Mouse (Mus musculus) limb, embryonic 10.5 days (tissue): ENCODE measurements around the gene Pex16. TPM values are rescaled to one million over a fixed set of nuclear protein-coding genes. Genes with fewer than 3 reads are reported as not detected.
A peak's percentile ranks its signal among the peaks of the same experiment; 100 is the strongest.

ENCODE experiments used
- DNase-seq: peaks from one replicate; pipeline ENCODE4 v3.0.0-alpha.2; 2017; ENCODE audit warnings: low spot score
- H3K27ac ChIP-seq: fragments of 300-500 bp; sonication (generic); 2 replicates; pipeline ENCODE4 v1.5.1; 2016; ENCODE audit warnings: mild to moderate bottlenecking
- H3K27me3 ChIP-seq: fragments of 300-500 bp; sonication (generic); 2 replicates; pipeline ENCODE4 v1.6.1; 2016; ENCODE audit warnings: low read depth, mild to moderate bottlenecking; ENCODE audit not compliant: poor library complexity, severe bottlenecking
- H3K36me3 ChIP-seq: fragments of 300-500 bp; sonication (generic); 2 replicates; pipeline ENCODE4 v1.6.1; 2016; ENCODE audit warnings: mild to moderate bottlenecking, moderate library complexity
- H3K4me1 ChIP-seq: fragments of 300-500 bp; sonication (generic); 2 replicates; pipeline ENCODE4 v1.6.1; 2016
- H3K4me3 ChIP-seq: fragments of 300-500 bp; sonication (generic); 2 replicates; pipeline ENCODE4 v1.5.1; 2016; ENCODE audit warnings: mild to moderate bottlenecking, moderate library complexity
- H3K9me3 ChIP-seq: fragments of 300-500 bp; sonication (generic); replicated peaks from 2 replicates; pipeline ENCODE4 v1.6.1; 2016; ENCODE audit warnings: mild to moderate bottlenecking
- WGBS: fragments of 180-500 bp; shearing (Covaris S2); methylation state at CpG from one replicate; pipeline ENCODE4 v1.1.7; 2016; 5-methylcytosine and 5-hydroxymethylcytosine counted together
- polyA plus RNA-seq: library from polyadenylated mRNA; unstranded; fragments of >200 nt; fragmentation: Nextera tagmentation; extraction: Ambion mirVana; gene quantifications from 2 replicates; pipeline ENCODE4 v1.2.1, GENCODE M21; 2016

Pex16 gene
- polyA plus RNA-seq, 1 experiment from 2014 or later, result 20.6 TPM

DNA sequence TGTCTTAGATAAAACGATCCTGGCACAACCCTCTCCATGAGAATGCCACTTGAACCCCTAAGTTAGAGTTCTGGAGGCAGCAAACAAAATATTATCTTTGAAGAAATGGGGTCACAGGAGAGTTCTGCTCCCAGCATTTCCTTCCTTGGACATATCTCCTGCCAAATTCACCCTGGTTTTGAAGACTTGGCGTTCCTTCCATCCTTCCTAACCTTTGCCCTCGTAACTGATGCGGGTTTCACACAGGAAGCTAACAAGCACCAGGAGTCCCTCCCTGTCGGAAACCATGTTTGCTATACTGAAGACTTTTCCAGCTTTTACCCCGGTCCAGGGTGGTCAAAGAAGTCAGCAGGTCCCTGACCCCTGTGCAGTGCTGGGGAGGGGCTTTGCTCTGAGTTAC, 20.3 kb upstream of the Pex16 start:
- H3K36me3 ChIP-seq, result peaks cover 71% of the 10 kb centered on the region
- H3K4me3 ChIP-seq, result no peak overlapping the region
- H3K9me3 ChIP-seq, result no peaks in the 10 kb centered on the region
- no peaks in the 10 kb centered on the region for H3K27me3 ChIP-seq
- DNase-seq, result no peak
- H3K27ac ChIP-seq, result no peak overlapping the region
- peaks cover 36% of the 10 kb centered on the region for H3K4me1 ChIP-seq
- WGBS, result 51% methylated on average over 6 of the region's 6 CpGs

GRCm38 (mm10) chr2:92359301-92359700, 15.2 kb upstream of the Pex16 start:
- WGBS, result 93% methylated on average over 2 of the region's 2 CpGs
- Histone ChIP-seq H3K27me3 (no peaks in the 10 kb centered on the region), H3K4me3 (no peak overlapping the region), H3K36me3 (peaks cover 76% of the 10 kb centered on the region), H3K9me3 (no peaks in the 10 kb centered on the region), H3K4me1 (peaks cover under 1% of the 10 kb centered on the region; the same call in 1 of the 2 replicates), H3K27ac (no peak overlapping the region)
- no peak for DNase-seq

DNA sequence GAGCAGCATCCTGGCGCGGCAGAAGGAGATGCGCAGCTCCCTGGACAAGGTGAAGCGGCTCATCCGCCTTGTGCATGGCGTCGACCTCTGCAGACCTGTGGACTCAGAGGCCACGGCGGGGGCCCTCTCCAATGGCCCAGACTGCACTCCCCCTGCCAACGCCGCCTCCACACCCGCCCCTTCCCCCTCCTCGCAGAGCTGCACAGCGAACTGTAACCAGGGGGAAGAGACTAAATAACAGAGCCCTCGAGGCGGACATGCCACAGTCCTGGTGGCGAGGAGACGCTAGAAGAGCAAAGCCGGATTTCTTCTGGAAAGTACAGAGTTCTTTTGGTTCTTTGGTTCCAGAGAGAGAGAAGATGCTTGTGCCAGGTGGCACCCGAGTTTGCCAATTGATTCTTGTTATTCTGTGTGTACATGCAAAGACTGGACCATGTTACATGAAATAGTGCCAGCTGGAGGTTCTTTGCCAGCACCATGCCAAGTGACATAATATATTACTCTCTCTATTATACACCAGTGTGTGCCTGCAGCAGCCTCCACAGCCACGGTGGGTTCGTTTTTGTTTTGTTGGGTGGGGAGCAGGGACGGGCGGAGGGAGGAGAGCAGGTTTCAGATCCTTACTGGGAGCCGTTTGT, 14.2 kb upstream of the Pex16 start:
- 74% methylated on average over 25 of the region's 25 CpGs for WGBS
- no peak for DNase-seq
- Histone ChIP-seq H3K27me3 (no peaks in the 10 kb centered on the region), H3K9me3 (no peaks in the 10 kb centered on the region), H3K4me1 (no peaks in the 10 kb centered on the region), H3K4me3 (no peak overlapping the region), H3K27ac (no peak overlapping the region), H3K36me3 (peaks cover 83% of the 10 kb centered on the region)

DNA sequence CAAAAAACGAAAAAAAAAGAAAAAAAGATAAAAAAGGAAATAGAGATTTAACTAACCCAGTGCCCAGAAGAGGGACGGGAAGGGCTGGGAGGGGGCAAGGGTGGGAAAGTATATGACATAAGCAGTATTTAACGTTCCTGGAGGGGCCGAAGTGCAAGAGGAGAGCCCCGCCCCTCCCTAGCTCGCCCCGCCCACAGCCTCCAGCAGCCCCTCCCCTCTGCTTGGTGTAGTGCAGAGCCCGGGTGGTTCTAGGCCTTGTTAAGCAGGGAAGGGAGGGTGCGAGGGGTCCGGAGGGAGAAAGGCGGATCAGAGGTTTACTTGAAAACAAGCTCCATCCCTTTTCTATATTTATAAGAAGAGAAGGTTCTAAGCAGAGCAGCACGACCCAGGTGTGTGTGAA, 13.6 kb upstream of the Pex16 start:
- DNase-seq, result no peak
- peaks cover 85% of the 10 kb centered on the region for H3K36me3 ChIP-seq

GRCm38 (mm10) chr2:92361795-92362194, 12.7 kb upstream of the Pex16 start:
- Histone ChIP-seq H3K36me3 (peaks cover 82% of the 10 kb centered on the region), H3K9me3 (no peaks in the 10 kb centered on the region), H3K4me3 (no peak overlapping the region), H3K27me3 (no peaks in the 10 kb centered on the region), H3K27ac (no peak overlapping the region), H3K4me1 (no peaks in the 10 kb centered on the region)
- WGBS, result 87% methylated on average over 8 of the region's 8 CpGs
- no peak for DNase-seq

More for the DNA sequence above, 13.6 kb upstream of the Pex16 start:
- whole genome bisulfite sequencing, result 22% methylated on average over 12 of the region's 12 CpGs
- Histone ChIP-seq H3K9me3 (no peaks in the 10 kb centered on the region), H3K27ac (no peak overlapping the region), H3K4me1 (no peaks in the 10 kb centered on the region), H3K4me3 (no peak overlapping the region), H3K27me3 (no peaks in the 10 kb centered on the region)

DNA sequence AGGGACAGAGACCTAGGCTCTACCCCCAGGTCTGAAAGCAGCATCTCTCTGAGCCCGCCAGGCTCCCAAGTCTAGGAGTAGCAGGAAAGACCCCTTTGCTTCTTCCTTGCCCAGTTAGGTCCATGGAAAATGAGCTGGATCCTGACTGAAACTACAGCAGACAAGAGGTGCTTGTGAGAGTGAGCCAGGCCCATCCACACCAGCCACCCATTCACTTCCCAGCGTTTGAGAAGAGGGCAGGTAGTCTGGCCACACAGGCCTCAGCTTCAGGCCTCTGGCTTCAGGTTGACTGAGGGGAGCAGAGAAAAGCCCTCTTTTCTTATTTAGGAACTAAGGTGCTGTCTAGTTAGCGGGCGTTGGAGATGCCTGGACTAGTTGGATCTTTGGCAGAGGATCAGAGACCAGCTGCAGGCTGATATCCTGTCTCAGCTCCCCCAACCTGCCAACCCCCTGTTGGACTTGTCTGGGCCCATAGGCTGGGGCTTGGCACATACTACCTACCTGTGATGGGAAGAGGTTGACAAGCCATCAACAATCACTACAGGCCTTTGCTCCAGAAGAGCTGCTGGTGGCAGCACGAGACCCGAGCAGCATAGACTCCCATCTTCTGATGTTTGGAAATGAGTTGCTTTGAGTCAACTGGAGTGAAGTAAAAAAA, 11.8 kb upstream of the Pex16 start:
- Histone ChIP-seq H3K9me3 (no peaks in the 10 kb centered on the region), H3K27ac (no peak overlapping the region), H3K36me3 (peaks cover 73% of the 10 kb centered on the region), H3K4me1 (peaks cover 9% of the 10 kb centered on the region), H3K27me3 (0 out of 2 replicates have a peak, but pooled peaks cover 6% of the 10 kb centered on the region), H3K4me3 (no peak overlapping the region)
- no peak for DNase-seq
- WGBS, result 92% methylated on average over 6 of the region's 6 CpGs

GRCm38 (mm10) chr2:92364086-92364485, 10.4 kb upstream of the Pex16 start:
- H3K4me3 ChIP-seq, result no peak overlapping the region
- H3K36me3 ChIP-seq, result peaks cover 59% of the 10 kb centered on the region
- no peaks in the 10 kb centered on the region for H3K9me3 ChIP-seq
- H3K27ac ChIP-seq, result no peak overlapping the region
- no peak for DNase-seq
- WGBS, result 90% methylated on average over 4 of the region's 4 CpGs
- peaks cover 10% of the 10 kb centered on the region for H3K4me1 ChIP-seq
- H3K27me3 ChIP-seq, result peaks cover 16% of the 10 kb centered on the region; the same call in 1 of the 2 replicates

DNA sequence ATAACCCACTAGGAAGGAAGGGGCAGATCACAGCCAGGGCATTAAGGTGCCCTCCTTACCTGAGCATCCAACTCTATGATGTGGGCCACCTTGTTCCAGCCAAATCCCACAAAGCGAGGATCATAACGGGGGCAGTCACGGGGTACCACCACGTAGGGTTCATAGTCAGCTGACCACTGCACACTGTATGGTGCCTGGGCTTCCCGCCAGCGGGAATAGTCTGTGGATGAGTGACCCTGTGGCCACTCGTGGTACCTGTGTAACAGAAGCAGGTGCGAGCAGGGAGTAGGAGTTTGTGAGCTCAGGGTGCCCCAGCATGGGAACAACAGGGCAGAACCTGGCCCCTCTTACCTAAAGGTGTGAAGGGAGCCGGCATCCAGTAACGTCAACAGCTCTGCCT, 8.9 kb upstream of the Pex16 start:
- peaks cover 23% of the 10 kb centered on the region for H3K4me1 ChIP-seq
- H3K36me3 ChIP-seq, result peaks cover 44% of the 10 kb centered on the region
- H3K27me3 ChIP-seq, result peaks cover 30% of the 10 kb centered on the region
- DNase-seq, result no peak
- H3K9me3 ChIP-seq, result no peaks in the 10 kb centered on the region
- H3K4me3 ChIP-seq, result no peak overlapping the region
- WGBS, result 89% methylated on average over 10 of the region's 10 CpGs
- H3K27ac ChIP-seq, result no peak overlapping the region

DNA sequence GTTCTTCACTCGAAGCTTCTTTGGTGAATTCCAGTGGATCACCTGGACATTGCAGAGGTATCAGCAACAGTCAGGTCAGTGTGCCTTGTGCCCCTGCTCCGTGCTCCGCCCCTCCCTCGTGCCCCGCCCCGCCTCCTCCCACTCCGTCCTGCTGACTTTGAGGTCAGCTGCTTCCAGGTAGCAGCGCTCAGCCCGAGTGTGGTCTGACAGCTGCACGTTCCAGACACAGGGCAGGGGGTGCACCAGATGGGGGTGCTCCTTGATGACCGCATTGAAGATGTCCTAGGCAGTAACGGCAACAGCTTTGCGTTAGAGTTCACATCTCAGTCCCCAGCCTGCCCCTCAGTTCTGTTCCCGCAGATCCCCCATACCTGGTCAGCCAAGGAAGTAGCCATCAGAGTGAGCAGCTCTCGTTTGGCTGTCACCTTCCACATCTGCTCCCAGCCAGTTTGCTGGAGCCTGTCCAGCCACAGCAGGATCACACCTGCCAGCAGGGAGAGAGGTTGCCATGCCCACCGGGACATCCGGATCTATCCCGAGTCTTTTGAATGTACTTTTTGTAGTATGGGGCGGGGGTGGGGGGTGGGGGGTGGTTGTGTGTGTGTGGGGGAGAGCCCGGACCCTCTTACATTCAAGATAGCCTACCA, 7.0 kb upstream of the Pex16 start:
- WGBS, result 30% methylated on average over 20 of the region's 20 CpGs
- H3K9me3 ChIP-seq, result no peaks in the 10 kb centered on the region
- H3K27me3 ChIP-seq, result peaks cover 50% of the 10 kb centered on the region
- DNase-seq, result no peak
- H3K4me3 ChIP-seq, result no peak overlapping the region
- no peak overlapping the region for H3K27ac ChIP-seq
- H3K36me3 ChIP-seq, result peaks cover 34% of the 10 kb centered on the region
- H3K4me1 ChIP-seq, result peaks cover 43% of the 10 kb centered on the region

GRCm38 (mm10) chr2:92370375-92370774, 4.1 kb upstream of the Pex16 start:
- peaks cover 64% of the 10 kb centered on the region for H3K27me3 ChIP-seq
- peak overlapping the region; percentile 82 for H3K27ac ChIP-seq
- peaks cover 63% of the 10 kb centered on the region for H3K4me1 ChIP-seq
- peak overlapping the region; percentile 63 for H3K4me3 ChIP-seq
- no peak for DNase-seq
- 12% methylated on average over 19 of the region's 19 CpGs for WGBS
- H3K36me3 ChIP-seq, result peaks cover 9% of the 10 kb centered on the region; the same call in 1 of the 2 replicates
- H3K9me3 ChIP-seq, result no peaks in the 10 kb centered on the region

- peak; percentile 87 for DNase-seq
- peaks cover 71% of the 10 kb centered on the region for H3K4me1 ChIP-seq
- 4% methylated on average over 45 of the region's 45 CpGs for WGBS
- H3K4me3 ChIP-seq, result peak overlapping the region; percentile 63
- H3K27me3 ChIP-seq, result peaks cover 64% of the 10 kb centered on the region
- no peaks in the 10 kb centered on the region for H3K9me3 ChIP-seq
- H3K36me3 ChIP-seq, result peaks cover 1% of the 10 kb centered on the region; the same call in 1 of the 2 replicates
- H3K27ac ChIP-seq, result peak overlapping the region; percentile 82
These were observed 3.4 kb upstream of the Pex16 start for GRCm38 (mm10) chr2:92370821-92371805.

- Histone ChIP-seq H3K36me3 (no peaks in the 10 kb centered on the region), H3K27me3 (peaks cover 63% of the 10 kb centered on the region), H3K4me3 (peak overlapping the region; percentile 63; the same call in 1 of the 2 replicates), H3K9me3 (no peaks in the 10 kb centered on the region), H3K27ac (no peak overlapping the region), H3K4me1 (peaks cover 71% of the 10 kb centered on the region)
- no peak for DNase-seq
- 28% methylated on average over 10 of the region's 10 CpGs for WGBS
These were observed 2.3 kb upstream of the Pex16 start for GRCm38 (mm10) chr2:92371971-92372690.
